Mouse (Mus musculus) kidney, adult 2 months (tissue): Measurements from ENCODE around the gene Lgi4.

Source experiments
- CTCF ChIP-seq: fragments of 200-500 bp; conservative IDR thresholded peaks from 2 replicates; pipeline ENCODE4 v1.5.1; 2011; ENCODE audit warnings: low read depth, mild to moderate bottlenecking, control low read depth, low read length, moderate library complexity, mixed read lengths; ENCODE audit not compliant: insufficient read depth, insufficient read length
- POLR2A ChIP-seq: fragments of 200-500 bp; IDR thresholded peaks from one replicate; pipeline ENCODE4 v1.6.1; 2011; ENCODE audit warnings: low read depth, low read length, control low read depth

GRCm38 (mm10) chr7:31050487-31050886, 8.7 kb upstream of the Lgi4 start:
- TF ChIP-seq POLR2A (no peak), CTCF (no peak)
